Mouse (Mus musculus) testis, adult 2 months (tissue): ENCODE measurements around the gene Siah2.

Source experiments
- CTCF ChIP-seq: fragments of 200-500 bp; IDR thresholded peaks from 2 replicates; pipeline ENCODE4 v1.5.1; 2012; ENCODE audit warnings: low read depth, mild to moderate bottlenecking, inconsistent platforms, low read length, moderate library complexity; ENCODE audit not compliant: control insufficient read depth, insufficient read depth, insufficient replicate concordance
- POLR2A ChIP-seq: fragments of 200-500 bp; IDR thresholded peaks from 2 replicates; pipeline ENCODE4 v1.6.1; 2012; ENCODE audit warnings: low read depth, mild to moderate bottlenecking, inconsistent platforms, low read length, moderate library complexity; ENCODE audit not compliant: control insufficient read depth

DNA sequence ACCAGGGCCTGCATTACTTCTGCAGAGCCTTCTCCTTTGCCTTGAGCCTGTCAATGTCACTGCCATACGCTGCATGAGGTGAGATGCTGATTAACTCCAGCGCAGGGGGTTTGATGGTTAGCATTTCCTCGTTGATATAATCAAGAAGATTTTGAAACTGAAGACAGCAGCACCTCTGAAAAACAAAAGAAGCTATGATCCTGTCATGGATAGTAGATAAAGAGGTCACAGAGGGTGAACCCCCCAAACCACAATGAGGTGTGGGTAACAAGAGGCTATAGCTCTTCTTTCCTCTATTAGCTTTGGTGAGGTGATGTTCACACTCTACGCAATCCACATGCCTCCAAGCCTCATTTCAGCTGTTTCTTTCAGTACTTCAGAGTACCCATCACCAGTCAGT lies 67.2 kb downstream of the Siah2 start:
- no peak for TF ChIP-seq POLR2A
- TF ChIP-seq CTCF, result no peak
